Mouse (Mus musculus): ENCODE data around the gene Cpa4.

The Cpa4 gene

GRCm38 (mm10) chr6:30568069-30568468, at the start of gene Cpa4:
TSS of gene Cpa4 (plus strand) at chr6:30568369.
- no peak for DNase-seq (ENCODE audit: low spot score in 2 of 2)

GRCm38 (mm10) chr6:30520400-30520799, 47.8 kb upstream of the Cpa4 start:
- no peak for DNase-seq (ENCODE audit: low spot score in 2 of 2)

GRCm38 (mm10) chr6:30525456-30526332, 42.5 kb upstream of the Cpa4 start:
- no peak for DNase-seq (ENCODE audit: low spot score in 2 of 2)

- DNase-seq (ENCODE audit: low spot score in 2 of 2): no peak
Observed at GRCm38 (mm10) chr6:30526586-30527515, 41.3 kb upstream of the Cpa4 start.

DNA sequence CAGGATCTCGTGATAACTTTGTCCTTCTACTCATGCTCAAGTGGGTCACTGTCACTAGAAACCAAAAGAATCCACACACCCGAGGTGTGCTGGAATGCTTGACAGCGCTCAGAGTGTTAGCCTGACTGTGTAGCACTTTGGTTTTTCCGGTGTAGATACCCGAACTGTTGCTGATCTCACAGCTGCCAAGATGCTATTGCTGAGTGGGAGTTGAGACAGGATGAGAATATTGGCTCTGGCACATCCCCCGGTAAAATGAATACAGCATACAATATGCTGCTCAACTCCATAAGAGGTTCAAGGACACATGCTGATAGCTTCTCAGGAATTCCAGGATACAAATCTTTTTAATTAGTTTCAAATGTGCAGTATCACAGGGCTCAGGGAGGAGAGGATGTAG, 39.4 kb upstream of the Cpa4 start:
- no peak for DNase-seq (ENCODE audit: low spot score in 2 of 2)

DNA sequence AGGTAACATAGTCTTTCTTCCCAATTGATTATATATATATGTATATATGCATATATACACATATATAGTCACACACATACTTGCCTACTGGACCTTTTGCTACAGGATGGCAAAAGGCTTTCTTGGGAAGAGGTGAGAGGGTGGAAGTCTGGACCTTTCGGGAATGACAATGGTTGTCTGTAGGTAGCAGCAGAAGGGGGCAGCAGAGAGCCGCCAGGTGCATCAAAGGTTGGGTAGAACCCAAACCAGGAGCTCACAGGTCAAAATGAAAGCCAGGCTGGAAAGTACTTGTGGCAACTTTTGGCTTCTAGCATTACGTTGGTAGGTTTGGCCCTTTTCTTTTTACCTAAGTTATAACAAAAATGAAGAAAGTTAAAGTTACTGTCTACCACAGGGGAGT, 32.8 kb upstream of the Cpa4 start:
- no peak for DNase-seq (ENCODE audit: low spot score in 2 of 2)

GRCm38 (mm10) chr6:30538240-30538639, 29.9 kb upstream of the Cpa4 start:
- no peak for DNase-seq (ENCODE audit: low spot score in 2 of 2)

GRCm38 (mm10) chr6:30538800-30539199, 29.4 kb upstream of the Cpa4 start:
- DNase-seq (ENCODE audit: low spot score in 2 of 2): no peak

DNA sequence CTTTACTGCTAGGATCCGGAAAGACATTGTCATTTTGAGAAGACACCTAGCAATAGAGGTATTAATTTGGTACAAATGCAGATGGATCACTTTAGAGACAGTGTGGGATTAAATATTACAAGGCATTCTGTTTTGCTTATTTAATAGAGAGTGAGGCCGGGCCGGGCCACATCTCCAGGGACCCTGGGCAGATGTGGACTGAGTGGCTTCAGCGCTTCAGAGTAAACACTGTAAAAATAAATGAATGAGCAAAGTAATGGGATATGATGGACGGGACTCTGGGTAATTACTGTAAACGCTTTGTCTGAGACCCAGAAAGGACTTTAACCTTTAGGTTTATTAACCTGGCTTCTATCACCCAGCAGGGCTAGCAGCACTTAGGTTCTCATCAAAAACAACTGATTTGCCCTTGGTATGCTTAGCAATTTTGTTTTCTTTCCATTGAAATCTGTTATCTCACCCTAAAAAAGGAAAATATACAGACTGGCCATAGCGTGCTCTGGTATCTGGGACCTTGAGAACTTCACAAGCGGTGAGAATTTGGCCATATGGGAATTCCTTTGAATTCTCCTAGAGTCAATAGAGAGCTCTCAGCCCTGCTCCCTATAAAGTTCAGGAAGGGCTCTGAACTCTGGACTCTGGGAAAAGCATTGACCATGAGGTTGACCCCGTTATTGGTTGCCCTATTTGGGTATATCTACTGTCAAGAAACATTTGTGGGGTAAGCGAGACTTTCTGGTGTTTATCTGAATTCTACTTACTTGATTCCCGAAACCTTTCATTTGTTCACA, 27.0 kb upstream of the Cpa4 start, which contains the start of gene Cpa2:
Gene Cpa2 (plus strand): TSS at position 574 of the 791 bp plus-strand sequence.
- DNase-seq (ENCODE audit: low spot score in 2 of 2): no peak

DNA sequence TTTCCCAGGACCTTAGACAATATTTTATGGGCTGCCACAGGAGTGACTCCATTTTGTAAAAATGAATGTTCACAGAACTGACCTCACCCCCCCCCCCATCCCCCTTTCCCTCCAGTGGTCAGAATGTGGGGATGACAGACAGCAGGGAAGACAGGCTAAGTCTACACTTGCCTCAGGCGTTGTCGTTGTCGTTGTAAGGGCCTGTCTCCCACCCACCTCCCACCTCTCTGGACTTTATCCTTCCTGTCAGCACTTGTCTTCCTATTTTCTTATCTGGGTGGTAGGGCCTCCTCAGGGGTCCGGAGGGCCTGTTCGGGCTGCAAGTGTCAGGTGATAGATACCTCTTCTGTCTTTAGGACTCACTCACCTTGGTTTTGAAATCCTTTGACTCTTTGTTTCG, 25.9 kb upstream of the Cpa4 start:
- DNase-seq (ENCODE audit: low spot score in 2 of 2): no peak

DNA sequence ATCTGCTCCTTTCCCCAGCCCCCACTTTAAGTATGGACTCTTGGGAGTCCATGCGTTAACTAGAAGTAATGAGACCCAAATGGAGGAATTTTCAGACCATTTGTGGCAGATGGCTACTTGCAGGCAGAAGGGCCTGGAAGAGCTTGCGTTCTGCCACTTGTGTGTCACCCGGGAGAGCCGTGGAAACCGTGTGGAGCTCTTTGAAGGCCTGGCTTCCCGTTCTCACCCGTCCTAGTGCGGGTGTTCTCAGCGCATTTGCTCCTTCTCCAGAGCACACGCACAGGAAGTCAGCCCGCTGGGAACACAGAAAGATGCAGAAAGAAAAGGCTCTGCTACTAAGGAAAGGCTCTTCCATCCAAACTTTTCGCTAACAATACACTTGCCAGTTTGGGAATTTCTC, 25.1 kb upstream of the Cpa4 start:
- no peak for DNase-seq (ENCODE audit: low spot score in 2 of 2)

- no peak for DNase-seq (ENCODE audit: low spot score in 2 of 2)
Observed at GRCm38 (mm10) chr6:30543851-30544250, 24.3 kb upstream of the Cpa4 start.

GRCm38 (mm10) chr6:30545689-30546088, 22.5 kb upstream of the Cpa4 start:
- DNase-seq (ENCODE audit: low spot score in 2 of 2): peak in 1 of 2 experiments; percentile 67

DNA sequence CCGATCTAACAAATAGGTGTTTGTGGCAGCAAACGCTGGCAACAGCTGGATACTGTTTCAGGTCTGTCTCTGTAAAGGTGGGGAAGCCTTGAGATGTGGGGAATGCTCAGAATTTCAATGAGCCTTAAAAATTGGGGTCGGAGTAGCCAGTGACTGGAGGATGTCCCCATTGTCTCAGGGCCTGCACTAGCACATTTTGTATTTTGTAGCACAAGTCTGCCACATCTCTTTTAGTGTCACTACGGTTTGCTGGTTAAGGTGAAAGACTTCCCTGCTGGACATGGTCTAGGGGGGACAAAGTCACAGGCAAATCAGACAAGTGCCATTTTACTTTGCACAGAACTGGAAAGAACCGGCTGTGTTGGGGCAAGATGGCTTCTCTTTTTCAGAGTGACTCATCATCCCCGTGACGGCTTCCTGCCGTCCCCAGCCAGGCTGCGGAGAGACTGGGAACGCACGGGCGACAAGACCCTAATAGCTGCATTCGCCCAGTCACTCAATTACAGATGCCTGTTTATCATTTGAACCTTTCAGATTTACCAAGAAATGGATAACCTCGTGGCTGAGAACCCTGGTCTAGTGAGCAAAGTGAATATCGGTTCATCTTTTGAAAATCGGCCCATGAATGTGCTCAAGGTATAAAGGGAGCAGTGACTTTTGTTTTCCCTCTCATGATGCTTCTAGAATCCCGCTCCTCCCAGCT, 21.4 kb upstream of the Cpa4 start:
- no peak for DNase-seq (ENCODE audit: low spot score in 2 of 2)

DNA sequence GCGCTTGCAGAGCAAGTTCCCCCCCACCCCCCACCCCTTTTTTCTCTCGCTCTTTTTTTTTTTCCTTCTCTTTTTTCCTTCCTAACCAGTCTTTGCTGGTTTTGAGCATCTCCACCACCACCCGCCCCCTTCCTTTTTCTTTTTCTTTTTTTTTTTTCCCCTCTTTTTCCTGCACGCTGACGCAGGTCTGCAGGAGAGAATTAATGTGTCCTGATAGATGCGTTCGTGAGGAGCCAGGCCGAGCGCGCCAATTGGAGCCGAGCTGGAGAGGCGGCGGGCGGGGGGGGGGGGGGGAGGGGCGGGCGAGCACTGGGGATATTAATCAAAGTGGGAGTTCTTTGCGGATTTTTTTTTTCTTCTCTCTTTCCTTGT, 20.9 kb upstream of the Cpa4 start:
- DNase-seq (ENCODE audit: low spot score in 2 of 2): no peak

- DNase-seq (ENCODE audit: low spot score in 2 of 2): no peak
Observed at GRCm38 (mm10) chr6:30547656-30548306, 20.4 kb upstream of the Cpa4 start.

DNA sequence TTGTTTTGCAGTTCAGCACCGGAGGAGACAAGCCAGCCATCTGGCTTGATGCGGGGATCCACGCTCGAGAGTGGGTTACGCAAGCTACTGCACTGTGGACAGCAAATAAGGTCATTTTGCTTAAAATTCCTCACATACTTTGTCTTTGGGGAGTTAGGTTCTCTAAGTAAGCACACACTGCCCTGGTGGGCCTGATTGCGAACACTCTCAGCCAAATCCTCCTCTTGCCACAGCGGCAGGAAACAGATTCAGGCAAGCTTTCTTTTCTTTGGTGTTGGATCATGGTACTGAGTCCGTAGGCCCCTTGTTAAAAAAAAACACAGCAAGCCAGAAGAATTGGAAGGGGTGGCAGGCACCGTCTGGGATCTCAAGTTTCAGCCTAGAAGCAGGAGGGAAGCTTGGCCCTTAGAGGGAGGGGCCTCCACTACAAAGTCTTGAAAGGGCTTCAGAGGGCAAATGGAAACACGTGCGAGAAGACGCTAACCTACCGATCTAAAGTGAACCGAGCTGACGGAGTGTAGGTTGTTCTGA, 18.9 kb upstream of the Cpa4 start:
- DNase-seq (ENCODE audit: low spot score in 2 of 2): no peak

DNA sequence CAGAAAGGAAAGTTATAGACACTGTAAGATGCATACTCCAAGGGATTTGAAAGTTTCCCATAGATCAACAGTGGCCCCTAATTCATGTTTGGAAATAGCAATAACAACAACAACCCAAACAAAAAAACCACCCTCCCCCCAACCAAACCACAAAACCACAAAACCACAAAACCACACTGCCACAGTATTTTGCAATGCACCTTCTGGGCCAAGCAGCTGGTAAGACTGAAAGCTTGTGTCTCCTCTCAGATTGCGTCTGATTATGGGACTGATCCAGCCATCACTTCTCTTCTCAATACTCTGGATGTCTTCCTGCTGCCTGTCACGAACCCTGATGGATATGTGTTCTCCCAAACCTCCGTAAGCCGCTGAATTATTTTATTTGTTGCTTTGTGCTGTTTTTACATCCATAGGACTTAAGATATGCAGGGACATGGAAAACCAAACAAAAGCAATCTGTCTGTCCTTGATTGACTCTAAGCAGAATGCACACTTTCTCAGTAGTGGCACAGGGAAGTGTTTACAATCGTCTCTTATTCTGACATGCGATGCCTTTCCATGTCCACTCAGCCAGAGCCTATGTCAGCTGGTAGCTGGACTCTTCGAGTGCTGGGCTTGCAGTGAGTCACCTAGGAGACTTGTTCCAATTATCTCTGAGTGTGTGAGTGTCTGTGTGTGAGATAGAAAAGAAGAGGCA, 17.5 kb upstream of the Cpa4 start:
- no peak for DNase-seq (ENCODE audit: low spot score in 2 of 2)

- DNase-seq (ENCODE audit: low spot score in 2 of 2): no peak
Observed at GRCm38 (mm10) chr6:30551193-30551515, 17.0 kb upstream of the Cpa4 start.

Measured in right cerebral cortex, postnatal 36 days (tissue).